ENCODE assay signal across 8 mouse cellular contexts in the genomic region with DNA sequence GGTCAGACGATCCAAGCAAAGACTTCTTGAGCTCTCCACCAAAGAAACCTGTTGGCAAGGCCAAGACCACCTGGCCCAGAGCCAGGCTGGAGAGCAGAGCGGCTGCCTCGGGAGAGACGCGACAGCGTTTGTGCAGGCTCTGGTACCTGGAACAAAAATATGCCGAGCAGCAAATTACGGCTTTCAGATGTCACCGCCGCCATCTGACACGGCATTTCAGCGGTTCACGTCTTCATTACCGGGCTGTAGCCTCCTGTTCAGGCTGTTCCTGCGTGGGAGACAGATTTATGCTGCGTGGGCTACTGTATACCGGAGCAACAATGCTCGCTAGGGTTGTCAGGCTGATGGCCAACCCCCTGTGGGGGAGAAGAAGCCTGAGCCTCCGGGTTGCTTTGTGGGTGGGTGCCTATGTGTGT.
DNase-seq lines count a peak whose midpoint lies in the region; ATAC-seq and TF ChIP-seq lines count a peak whose summit lies in the region.

No protein-coding gene starts in this region.

- H3K36me3 ChIP-seq in heart, adult 2 months (ENCODE audit: control insufficient read depth, insufficient read depth, low read length), result no peaks in the 10 kb centered on the region
- no peaks in the 10 kb centered on the region for H3K36me3 ChIP-seq in neural tube, embryonic 13.5 days

- no peaks in the 10 kb centered on the region for H3K27me3 ChIP-seq in heart, adult 2 months (ENCODE audit: control insufficient read depth, insufficient read depth, low read length)
- no peaks in the 10 kb centered on the region for H3K27me3 ChIP-seq in neural tube, embryonic 13.5 days

- intact Hi-C loops in heart, adult 2 months (cut with DNase I), result no loop called here
- intact Hi-C loops in heart, postnatal 10 days (cut with DNase I), result loop anchor here (10.0 kb wide), 1 partner anchor 62 kb away; no protein-coding TSS in a partner anchor

- no peaks in the 10 kb centered on the region for H3K4me1 ChIP-seq in heart, adult 2 months (ENCODE audit: control insufficient read depth, insufficient read depth, low read length)
- H3K4me1 ChIP-seq in neural tube, embryonic 13.5 days (replicated peaks), result peaks cover 37% of the 10 kb centered on the region

- ATAC-seq in neural tube, embryonic 13.5 days (ENCODE audit: low read depth), result peak; percentile 66; the same call in 1 of the 2 replicates

- DNase-seq in heart, adult 2 months, result peak; percentile 9 to 22
- DNase-seq in heart, adult 9 months (ENCODE audit: low spot score in 2 of 2), result no peak
- DNase-seq in cerebellum, postnatal 36 days, result peak; percentile 72
- peak; percentile 43 to 51 for DNase-seq in heart, postnatal 10 days
- peak; percentile 69 to 70 for DNase-seq in left cerebral cortex, adult 9 months (ENCODE audit: low spot score in 2 of 2)
- DNase-seq in spleen, postnatal 10 days (ENCODE audit: low spot score in 2 of 2), result no peak
- DNase-seq in c-Kit-positive CD71-positive TER-119-positive erythroid progenitor cells, embryonic 14.5 days (ENCODE audit: low spot score), result no peak

- H3K79me2 ChIP-seq in heart, adult 2 months (replicated peaks; ENCODE audit: control insufficient read depth, insufficient read depth, low read length), result no peaks in the 10 kb centered on the region

- TF ChIP-seq EP300 in heart, adult 2 months (IDR thresholded peaks at IDR 0.05; ENCODE audit: insufficient read depth, low read depth, low read length), result no peak

- no peaks in the 10 kb centered on the region; the same call in 1 of the 2 replicates for H3K9me3 ChIP-seq in neural tube, embryonic 13.5 days

- peak overlapping the region; percentile 54; the same call in 1 of the 2 replicates for H3K9ac ChIP-seq in heart, adult 2 months (ENCODE audit: low read depth, low read length)
- 0 out of 2 replicates have a peak overlapping the region, but pooled peaks have one; percentile 31 for H3K9ac ChIP-seq in neural tube, embryonic 13.5 days

- WGBS in heart, adult 2 months, result 34% methylated on average over 19 of the region's 19 CpGs
- 33% methylated on average over 19 of the region's 19 CpGs for WGBS in neural tube, embryonic 13.5 days

- H3K4me2 ChIP-seq in neural tube, embryonic 13.5 days, result peak overlapping the region; percentile 48

- H3K4me3 ChIP-seq in heart, adult 2 months, result peak overlapping the region; percentile 25
- H3K4me3 ChIP-seq in neural tube, embryonic 13.5 days, result peak overlapping the region; percentile 17; the same call in 1 of the 2 replicates

- TF ChIP-seq CTCF in heart, adult 2 months (IDR thresholded peaks at IDR 0.05), result no peak

- TF ChIP-seq POLR2A in heart, adult 2 months (IDR thresholded peaks at IDR 0.05; ENCODE audit: insufficient read depth, low read depth, low read length), result no peak

- no peak overlapping the region for H3K27ac ChIP-seq in heart, adult 2 months
- H3K27ac ChIP-seq in neural tube, embryonic 13.5 days (replicated peaks), result peak overlapping the region; percentile 77

Comparison
In these comparisons a context has a peak if more than half of its experiments do, and no peak if none do; other contexts are left out.
1. DNase-seq: peak in heart, adult 2 months (2 of 2), cerebellum, postnatal 36 days (2 of 2), heart, postnatal 10 days (2 of 2) and left cerebral cortex, adult 9 months (2 of 2); none in heart, adult 9 months (0 of 2), spleen, postnatal 10 days (0 of 2) and c-Kit-positive CD71-positive TER-119-positive erythroid progenitor cells, embryonic 14.5 days (single experiment).